Mouse (Mus musculus): ENCODE measurements around the gene Cd63. TPM values are rescaled to one million over a fixed set of nuclear protein-coding genes. Genes with fewer than 3 reads are reported as not detected.

Gene Cd63
- total RNA-seq, 2 experiments from 2014 or later, result 94.8 to 103 TPM

GRCm38 (mm10) chr10:128923013-128923691 is 22.4 kb downstream of the Cd63 start:
- intact Hi-C loops (cut with DNase I), result no loop called here
- DNase-seq, result peak; percentile 90 to 95

- intact Hi-C loops (cut with DNase I), result no loop called here
- no peak for DNase-seq
Measured at GRCm38 (mm10) chr10:128923935-128924334, 23.1 kb downstream of the Cd63 start, which contains the start of gene Bloc1s1. TSS of gene Bloc1s1 (minus strand) at chr10:128924035.

GRCm38 (mm10) chr10:128928356-128928755 is 27.6 kb downstream of the Cd63 start:
- DNase-seq, result no peak
- intact Hi-C loops (cut with DNase I), result no loop called here

- no peak for DNase-seq
- intact Hi-C loops (cut with DNase I), result no loop called here
Measured at GRCm38 (mm10) chr10:128929638-128930378, 29.0 kb downstream of the Cd63 start.

GRCm38 (mm10) chr10:128931441-128931840 is 30.7 kb downstream of the Cd63 start:
- intact Hi-C loops (cut with DNase I), result no loop called here
- no peak for DNase-seq

- intact Hi-C loops (cut with DNase I), result no loop called here
- DNase-seq, result peak in 1 of 2 experiments; percentile 46
Measured at GRCm38 (mm10) chr10:128933574-128933973, 32.8 kb downstream of the Cd63 start, which contains the start of gene Itga7. TSS of gene Itga7 (plus strand) at chr10:128933818.

- intact Hi-C loops (cut with DNase I), result no loop called here
- no peak for DNase-seq
Measured at GRCm38 (mm10) chr10:128933976-128934721, 33.4 kb downstream of the Cd63 start.

- intact Hi-C loops (cut with DNase I), result no loop called here
- DNase-seq, result no peak
Measured at GRCm38 (mm10) chr10:128934997-128935787, 34.4 kb downstream of the Cd63 start.

- intact Hi-C loops (cut with DNase I), result no loop called here
- DNase-seq, result peak; percentile 30 to 31
Measured at GRCm38 (mm10) chr10:128935826-128936440, 35.1 kb downstream of the Cd63 start.

GRCm38 (mm10) chr10:128937756-128938390 is 37.1 kb downstream of the Cd63 start:
- DNase-seq, result peak; percentile 35 to 50
- intact Hi-C loops (cut with DNase I), result no loop called here

GRCm38 (mm10) chr10:128938457-128938856 is 37.7 kb downstream of the Cd63 start:
- peak; percentile 62 to 87 for DNase-seq
- intact Hi-C loops (cut with DNase I), result no loop called here

GRCm38 (mm10) chr10:128938974-128939373 is 38.2 kb downstream of the Cd63 start:
- intact Hi-C loops (cut with DNase I), result no loop called here
- DNase-seq, result no peak

GRCm38 (mm10) chr10:128940475-128941061 is 39.8 kb downstream of the Cd63 start:
- intact Hi-C loops (cut with DNase I), result no loop called here
- no peak for DNase-seq

- intact Hi-C loops (cut with DNase I), result loop anchor here (2.0 kb wide), 1 partner anchor 31 kb away; no protein-coding TSS in a partner anchor
- DNase-seq, result peak; percentile 33 to 62
Measured at GRCm38 (mm10) chr10:128945675-128946074, 44.9 kb downstream of the Cd63 start.

- DNase-seq, result no peak
- intact Hi-C loops (cut with DNase I), result loop anchor here (2.0 kb wide), 1 partner anchor 33 kb away; no protein-coding TSS in a partner anchor
Measured at GRCm38 (mm10) chr10:128947496-128947895, 46.7 kb downstream of the Cd63 start.

GRCm38 (mm10) chr10:128950208-128950887 is 49.6 kb downstream of the Cd63 start:
- intact Hi-C loops (cut with DNase I), result no loop called here
- no peak for DNase-seq

- intact Hi-C loops (cut with DNase I), result no loop called here
Measured at GRCm38 (mm10) chr10:128958340-128958739, 57.6 kb downstream of the Cd63 start.

GRCm38 (mm10) chr10:128960142-128960541 is 59.4 kb downstream of the Cd63 start:
- no peak for DNase-seq
- intact Hi-C loops (cut with DNase I), result no loop called here

More at GRCm38 (mm10) chr10:128958340-128958739, 57.6 kb downstream of the Cd63 start:
- no peak for DNase-seq

Measured in gastrocnemius, postnatal 36 days (tissue).